Mouse (Mus musculus) lung, embryonic 16.5 days (tissue): ENCODE data around the gene 2610528A11Rik. TPM values are rescaled to one million over a fixed set of nuclear protein-coding genes. Genes with fewer than 3 reads are reported as not detected.

ENCODE experiments used
- ATAC-seq: fragments of 200-750 bp; cut with Nextera tagmentation; 2 replicates; pipeline ENCODE4 v1.8.0; 2017; ENCODE audit warnings: low read depth, mild to moderate bottlenecking, moderate library complexity
- H3K27ac ChIP-seq: fragments of 300-500 bp; sonication (generic); 2 replicates; pipeline ENCODE4 v1.5.1; 2014; ENCODE audit warnings: mild to moderate bottlenecking, control low read depth, low read length
- H3K27me3 ChIP-seq: fragments of 300-500 bp; sonication (generic); 2 replicates; pipeline ENCODE4 v1.6.1; 2014; ENCODE audit warnings: low read depth, low read length, mixed read lengths; ENCODE audit not compliant: control insufficient read depth, insufficient read depth
- H3K36me3 ChIP-seq: fragments of 300-500 bp; sonication (generic); 2 replicates; pipeline ENCODE4 v1.6.1; 2014; ENCODE audit warnings: low read length; ENCODE audit not compliant: control insufficient read depth, insufficient read depth
- H3K4me1 ChIP-seq: fragments of 300-500 bp; sonication (generic); replicated peaks from 2 replicates; pipeline ENCODE4 v1.6.1; 2014; ENCODE audit warnings: low read length, mixed read lengths; ENCODE audit not compliant: control insufficient read depth, insufficient read depth
- H3K4me2 ChIP-seq: fragments of 300-500 bp; sonication (generic); 2 replicates; pipeline ENCODE4 v1.6.1; 2014; ENCODE audit warnings: low read depth, low read length, control low read depth
- H3K4me3 ChIP-seq: fragments of 300-500 bp; sonication (generic); 2 replicates; pipeline ENCODE4 v1.5.1; 2014; ENCODE audit warnings: mild to moderate bottlenecking, low read length, control low read depth
- H3K9ac ChIP-seq: fragments of 300-500 bp; sonication (generic); 2 replicates; pipeline ENCODE4 v1.6.1; 2014; ENCODE audit warnings: low read length, control low read depth
- H3K9me3 ChIP-seq: fragments of 300-500 bp; sonication (generic); 2 replicates; pipeline ENCODE4 v1.6.1; 2016; ENCODE audit warnings: low read length; ENCODE audit not compliant: control insufficient read depth
- WGBS: fragments of 180-500 bp; shearing (Covaris S2); extraction: QIAGEN DNeasy Blood & Tissue Kit; methylation state at CpG from one replicate; pipeline ENCODE4 v1.1.7; 2014; 5-methylcytosine and 5-hydroxymethylcytosine counted together
- polyA plus RNA-seq: library from polyadenylated mRNA; unstranded; fragments of >200 nt; fragmentation: Nextera tagmentation; extraction: Ambion mirVana; gene quantifications from 2 replicates; pipeline ENCODE4 v1.2.1, GENCODE M21; 2015

Gene 2610528A11Rik
- polyA plus RNA-seq, 1 experiment from 2014 or later, result 0.55 TPM

- Histone ChIP-seq H3K27me3 (no peaks in the 10 kb centered on the region), H3K36me3 (peaks cover 10% of the 10 kb centered on the region), H3K4me1 (peaks cover 5% of the 10 kb centered on the region; the same call in 1 of the 2 replicates), H3K9ac (peak overlapping the region; percentile 94), H3K4me3 (peak overlapping the region; percentile 94), H3K4me2 (peak overlapping the region; percentile 59), H3K27ac (peak overlapping the region; percentile 81), H3K9me3 (no peaks in the 10 kb centered on the region)
- under 1% methylated on average over 39 of the region's 40 CpGs for whole genome bisulfite sequencing
- peak; percentile 11 for ATAC-seq
Measured at GRCm38 (mm10) chr14:37134304-37135126, 20.7 kb upstream of the 2610528A11Rik start.

- Histone ChIP-seq H3K4me3 (no peak overlapping the region), H3K4me2 (no peak overlapping the region), H3K27ac (no peak overlapping the region), H3K36me3 (peaks cover 44% of the 10 kb centered on the region), H3K27me3 (no peaks in the 10 kb centered on the region), H3K9ac (no peak overlapping the region), H3K9me3 (no peaks in the 10 kb centered on the region), H3K4me1 (no peaks in the 10 kb centered on the region)
- 41% methylated on average over 4 of the region's 4 CpGs for WGBS
- ATAC-seq, result no peak
Measured at GRCm38 (mm10) chr14:37127652-37128051, 13.8 kb upstream of the 2610528A11Rik start.

DNA sequence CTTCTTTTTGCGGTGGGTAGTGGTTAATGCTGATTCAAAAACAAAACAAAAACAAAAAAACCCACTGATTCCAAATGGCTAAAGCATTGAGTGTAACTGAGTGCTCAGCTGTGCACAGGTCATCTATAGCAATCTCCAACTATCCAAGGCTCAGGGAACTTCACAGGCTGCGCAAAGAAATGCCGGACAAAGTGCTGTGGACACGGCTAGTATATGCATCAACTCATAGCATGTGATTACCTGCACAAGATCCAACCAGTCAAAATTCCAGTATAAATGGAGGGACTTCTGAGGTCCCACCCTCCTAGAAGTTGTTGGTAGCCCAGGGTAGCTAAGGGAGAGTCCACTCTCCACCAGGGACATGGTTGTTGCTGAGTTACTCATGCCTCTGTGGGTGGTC is 5.4 kb upstream of the 2610528A11Rik start:
- Histone ChIP-seq H3K4me3 (no peak overlapping the region), H3K4me2 (no peak overlapping the region), H3K9me3 (no peaks in the 10 kb centered on the region), H3K9ac (no peak overlapping the region), H3K4me1 (no peaks in the 10 kb centered on the region), H3K36me3 (peaks cover 16% of the 10 kb centered on the region; the same call in 1 of the 2 replicates), H3K27ac (no peak overlapping the region), H3K27me3 (no peaks in the 10 kb centered on the region)
- WGBS, result 94% methylated on average over 4 of the region's 4 CpGs
- no peak for ATAC-seq

DNA sequence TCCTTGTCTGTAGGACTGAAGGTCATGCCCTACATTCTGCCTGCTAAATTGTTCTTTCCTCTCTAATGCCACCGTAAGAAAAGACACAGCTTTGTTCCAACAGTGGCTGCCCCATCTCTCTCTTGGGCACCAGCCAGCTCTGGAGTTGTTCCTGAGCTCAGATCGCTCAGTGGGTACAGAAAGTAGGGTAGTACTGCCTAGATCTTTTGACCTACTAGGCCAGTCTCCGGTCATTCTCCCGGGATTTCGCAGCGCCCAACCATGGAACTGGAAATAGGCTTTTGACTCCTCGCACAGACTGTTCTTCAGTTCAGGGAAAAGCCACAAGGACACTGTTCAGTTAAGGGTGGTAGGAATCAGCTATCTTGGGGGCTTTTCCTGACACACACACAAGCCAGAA is 891 bp downstream of the 2610528A11Rik start:
- WGBS, result 85% methylated on average over 7 of the region's 7 CpGs
- no peak overlapping the region for H3K4me2 ChIP-seq
- no peak overlapping the region for H3K27ac ChIP-seq
- no peak overlapping the region for H3K4me3 ChIP-seq
- ATAC-seq, result no peak
- H3K36me3 ChIP-seq, result no peaks in the 10 kb centered on the region
- no peaks in the 10 kb centered on the region for H3K9me3 ChIP-seq
- H3K9ac ChIP-seq, result no peak overlapping the region
- no peaks in the 10 kb centered on the region for H3K27me3 ChIP-seq
- H3K4me1 ChIP-seq, result no peaks in the 10 kb centered on the region

- no peak for ATAC-seq
- no peaks in the 10 kb centered on the region for H3K27me3 ChIP-seq
- H3K36me3 ChIP-seq, result no peaks in the 10 kb centered on the region
- H3K27ac ChIP-seq, result no peak overlapping the region
- no peak overlapping the region for H3K4me3 ChIP-seq
- H3K4me1 ChIP-seq, result no peaks in the 10 kb centered on the region
- H3K9me3 ChIP-seq, result no peaks in the 10 kb centered on the region
- no peak overlapping the region for H3K4me2 ChIP-seq
- H3K9ac ChIP-seq, result no peak overlapping the region
Measured at GRCm38 (mm10) chr14:37111371-37111770, 2.5 kb downstream of the 2610528A11Rik start.

DNA sequence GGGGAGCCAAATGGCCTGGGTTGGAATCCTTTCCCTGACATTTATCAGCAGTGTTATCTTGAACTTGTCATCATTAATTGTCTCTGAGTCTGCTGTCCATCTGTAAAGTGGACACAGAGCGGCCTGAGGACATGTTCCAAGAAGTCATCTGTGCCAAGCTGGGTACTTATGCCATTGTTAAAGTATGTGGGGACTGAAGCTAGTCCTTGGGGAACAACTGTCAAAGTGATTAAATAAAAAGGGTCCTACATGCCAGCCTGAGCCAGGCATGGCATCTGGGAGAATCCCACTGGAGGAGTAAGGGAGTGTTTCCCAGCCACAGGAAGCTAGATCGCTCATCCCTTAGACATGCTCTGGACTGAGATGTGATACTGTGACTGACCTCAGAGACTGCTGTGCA is 3.4 kb downstream of the 2610528A11Rik start:
- H3K4me2 ChIP-seq, result no peak overlapping the region
- no peak overlapping the region for H3K9ac ChIP-seq
- no peak for ATAC-seq
- H3K4me3 ChIP-seq, result no peak overlapping the region
- no peaks in the 10 kb centered on the region for H3K4me1 ChIP-seq
- no peaks in the 10 kb centered on the region for H3K36me3 ChIP-seq
- WGBS, result 68% methylated on average over 2 of the region's 2 CpGs
- no peaks in the 10 kb centered on the region for H3K27me3 ChIP-seq
- no peak overlapping the region for H3K27ac ChIP-seq
- H3K9me3 ChIP-seq, result no peaks in the 10 kb centered on the region

- no peak overlapping the region for H3K9ac ChIP-seq
- H3K27me3 ChIP-seq, result no peaks in the 10 kb centered on the region
- WGBS, result 52% methylated on average over 9 of the region's 9 CpGs
- no peak for ATAC-seq
- H3K9me3 ChIP-seq, result no peaks in the 10 kb centered on the region
- H3K36me3 ChIP-seq, result no peaks in the 10 kb centered on the region
- H3K27ac ChIP-seq, result no peak overlapping the region
- H3K4me3 ChIP-seq, result no peak overlapping the region
- H3K4me2 ChIP-seq, result no peak overlapping the region
- no peaks in the 10 kb centered on the region for H3K4me1 ChIP-seq
Measured at GRCm38 (mm10) chr14:37109975-37110374, 3.8 kb downstream of the 2610528A11Rik start.

- H3K4me1 ChIP-seq, result no peaks in the 10 kb centered on the region
- no peaks in the 10 kb centered on the region for H3K36me3 ChIP-seq
- no peak overlapping the region for H3K4me2 ChIP-seq
- H3K9ac ChIP-seq, result no peak overlapping the region
- no peak overlapping the region for H3K27ac ChIP-seq
- WGBS, result 65% methylated on average over 8 of the region's 8 CpGs
- H3K4me3 ChIP-seq, result no peak overlapping the region
- ATAC-seq, result no peak
- no peaks in the 10 kb centered on the region for H3K9me3 ChIP-seq
- no peaks in the 10 kb centered on the region for H3K27me3 ChIP-seq
Measured at GRCm38 (mm10) chr14:37109460-37109859, 4.4 kb downstream of the 2610528A11Rik start.

DNA sequence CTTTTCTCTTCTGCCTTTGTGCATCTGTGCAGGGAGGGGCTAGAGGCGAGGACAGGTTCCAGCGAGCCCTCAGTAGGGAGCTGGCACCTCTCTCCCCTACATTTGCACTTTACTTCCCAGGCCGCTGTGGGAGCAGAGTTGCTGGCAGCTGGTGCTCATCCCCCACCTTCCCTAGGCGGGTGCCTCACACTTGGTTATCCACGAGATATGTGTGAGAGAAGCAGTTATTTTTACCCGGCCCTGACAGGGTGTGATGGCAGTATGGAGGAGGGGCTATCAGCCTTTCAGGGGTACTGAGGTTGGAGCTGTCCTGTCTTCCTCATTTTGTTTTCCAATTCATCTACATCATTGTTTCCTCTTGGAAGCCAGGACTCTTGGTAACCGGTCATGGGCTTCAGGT is 8.0 kb downstream of the 2610528A11Rik start:
- ATAC-seq, result no peak

More for the DNA sequence above, 8.0 kb downstream of the 2610528A11Rik start:
- Histone ChIP-seq H3K27me3 (no peaks in the 10 kb centered on the region), H3K27ac (no peak overlapping the region), H3K4me1 (no peaks in the 10 kb centered on the region), H3K4me2 (no peak overlapping the region), H3K9ac (no peak overlapping the region), H3K4me3 (no peak overlapping the region), H3K36me3 (no peaks in the 10 kb centered on the region), H3K9me3 (no peaks in the 10 kb centered on the region)
- WGBS, result 12% methylated on average over 7 of the region's 7 CpGs
